Mouse (Mus musculus): ENCODE data around the gene Snx17.

DNA sequence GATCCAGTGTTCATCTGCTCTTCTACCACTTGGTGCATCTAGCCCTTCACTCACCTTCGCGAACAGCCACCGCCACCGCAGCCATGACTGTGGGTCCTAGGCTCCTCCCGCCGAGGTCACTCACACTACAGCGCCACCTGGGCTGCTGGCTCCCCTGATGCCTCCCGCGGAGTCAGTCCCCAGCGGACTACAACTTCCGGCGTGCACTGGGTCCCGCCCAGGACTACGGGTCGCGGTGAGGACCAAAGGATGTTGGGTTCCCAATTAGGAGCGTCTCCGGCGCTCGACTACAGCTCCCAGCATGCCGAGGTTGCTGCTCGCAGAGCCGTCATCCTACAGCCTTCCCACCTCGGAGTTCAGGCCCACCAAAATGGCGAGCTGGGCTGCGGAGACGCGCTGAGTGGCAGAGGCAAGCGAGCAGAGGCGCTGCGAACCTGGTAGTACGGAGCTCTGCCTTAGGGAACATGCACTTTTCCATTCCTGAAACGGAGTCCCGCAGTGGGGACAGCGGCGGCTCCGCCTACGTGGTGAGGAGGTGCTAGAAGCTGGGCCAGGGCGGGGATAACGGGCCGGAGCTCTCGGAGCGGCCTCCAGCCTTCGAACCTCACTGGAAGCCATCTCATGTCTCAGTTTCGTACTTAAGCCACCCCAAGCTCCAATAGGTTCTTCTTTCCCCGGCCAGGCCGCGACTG lies at the start of gene Snx17, which contains the start of gene Eif2b4:
- TF ChIP-seq POLR2A (IDR thresholded peaks at IDR 0.05; ENCODE audit: control insufficient read depth, low read depth, low read length) = peak; percentile 83
- 0 out of 2 replicates have a peak, but pooled peaks have one; percentile 13 for TF ChIP-seq CTCF (IDR thresholded peaks at IDR 0.05; ENCODE audit: control insufficient read depth, insufficient read depth, insufficient replicate concordance, low read depth, low read length)
